Mouse (Mus musculus) liver, embryonic 11.5 days (tissue): ENCODE results near the gene Synrg. TPM values are rescaled to one million over a fixed set of nuclear protein-coding genes. Genes with fewer than 3 reads are reported as not detected.

ENCODE experiments used
- ATAC-seq: fragments of 200-750 bp; cut with Nextera tagmentation; replicated peaks from 2 replicates; pipeline ENCODE4 v1.8.0; 2017; ENCODE audit warnings: moderate number of reproducible peaks, mild to moderate bottlenecking, moderate TSS enrichment, moderate library complexity; ENCODE audit not compliant: low FRiP score
- DNase-seq: peaks from one replicate; pipeline ENCODE4 v3.0.0-alpha.2; 2017; ENCODE audit warnings: low spot score
- H3K27ac ChIP-seq: fragments of 300-500 bp; sonication (generic); 2 replicates; pipeline ENCODE4 v1.5.1; 2014; ENCODE audit warnings: mild to moderate bottlenecking, low read depth, low read length, control low read depth
- H3K27me3 ChIP-seq: fragments of 300-500 bp; sonication (generic); replicated peaks from 2 replicates; pipeline ENCODE4 v1.6.1; 2014; ENCODE audit warnings: low read length, mixed read lengths; ENCODE audit not compliant: control insufficient read depth, insufficient read depth
- H3K36me3 ChIP-seq: fragments of 300-500 bp; sonication (generic); 2 replicates; pipeline ENCODE4 v1.6.1; 2014; ENCODE audit warnings: mild to moderate bottlenecking, low read length, moderate library complexity, mixed read lengths; ENCODE audit not compliant: control insufficient read depth, insufficient read depth
- H3K4me1 ChIP-seq: fragments of 300-500 bp; sonication (generic); replicated peaks from 2 replicates; pipeline ENCODE4 v1.6.1; 2014; ENCODE audit warnings: low read length, mixed read lengths; ENCODE audit not compliant: control insufficient read depth, insufficient read depth
- H3K4me2 ChIP-seq: fragments of 300-500 bp; sonication (generic); 2 replicates; pipeline ENCODE4 v1.6.1; 2014; ENCODE audit warnings: mild to moderate bottlenecking, control low read depth, moderate library complexity
- H3K4me3 ChIP-seq: fragments of 300-500 bp; sonication (generic); 2 replicates; pipeline ENCODE4 v1.5.1; 2014; ENCODE audit warnings: low read depth, low read length, control low read depth
- H3K9ac ChIP-seq: fragments of 300-500 bp; sonication (generic); 2 replicates; pipeline ENCODE4 v1.6.1; 2014; ENCODE audit warnings: low read depth, low read length, control low read depth
- H3K9me3 ChIP-seq: fragments of 300-500 bp; sonication (generic); 2 replicates; pipeline ENCODE4 v1.6.1; 2016; ENCODE audit warnings: low read length, inconsistent platforms, mixed read lengths; ENCODE audit not compliant: control insufficient read depth
- WGBS: fragments of 180-500 bp; shearing (Covaris S2); extraction: QIAGEN DNeasy Blood & Tissue Kit; methylation state at CpG from one replicate; pipeline ENCODE4 v1.1.7; 2014; 5-methylcytosine and 5-hydroxymethylcytosine counted together
- polyA plus RNA-seq: library from polyadenylated mRNA; unstranded; fragments of >200 nt; fragmentation: Nextera tagmentation; extraction: Ambion mirVana; gene quantifications from 2 replicates; pipeline ENCODE4 v1.2.1, GENCODE M21; 2014

Synrg gene
- polyA plus RNA-seq, 1 experiment from 2014 or later: 9.0 TPM

DNA sequence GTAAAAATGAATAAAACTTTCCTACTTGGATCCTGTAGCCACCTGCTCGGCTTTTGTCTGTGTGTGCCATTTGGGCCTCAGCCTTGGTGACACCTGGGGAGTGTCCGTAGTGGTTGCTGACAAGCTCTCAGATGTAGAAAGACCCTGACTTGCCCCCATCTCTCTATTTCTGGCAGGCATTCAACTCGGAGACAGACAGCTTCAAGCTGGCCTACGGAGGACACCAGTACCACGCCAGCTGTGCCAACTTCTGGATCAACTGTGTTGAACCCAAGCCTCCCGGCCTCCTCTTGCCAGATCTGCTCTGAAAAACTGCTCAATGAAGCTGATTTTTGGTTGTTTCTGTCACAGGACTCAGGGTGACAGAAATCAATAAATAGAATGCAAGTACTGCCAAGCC is 76.4 kb downstream of the Synrg start:
- H3K9ac ChIP-seq: no peak overlapping the region
- ATAC-seq (no peak), DNase-seq (no peak)
- WGBS: 88% methylated on average over 6 of the region's 6 CpGs
- peaks cover 3% of the 10 kb centered on the region; the same call in 1 of the 2 replicates for H3K36me3 ChIP-seq
- no peak overlapping the region for H3K4me3 ChIP-seq
- H3K27me3 ChIP-seq: no peaks in the 10 kb centered on the region
- no peaks in the 10 kb centered on the region for H3K4me1 ChIP-seq
- H3K27ac ChIP-seq: no peak overlapping the region
- H3K4me2 ChIP-seq: no peak overlapping the region
- no peaks in the 10 kb centered on the region for H3K9me3 ChIP-seq

DNA sequence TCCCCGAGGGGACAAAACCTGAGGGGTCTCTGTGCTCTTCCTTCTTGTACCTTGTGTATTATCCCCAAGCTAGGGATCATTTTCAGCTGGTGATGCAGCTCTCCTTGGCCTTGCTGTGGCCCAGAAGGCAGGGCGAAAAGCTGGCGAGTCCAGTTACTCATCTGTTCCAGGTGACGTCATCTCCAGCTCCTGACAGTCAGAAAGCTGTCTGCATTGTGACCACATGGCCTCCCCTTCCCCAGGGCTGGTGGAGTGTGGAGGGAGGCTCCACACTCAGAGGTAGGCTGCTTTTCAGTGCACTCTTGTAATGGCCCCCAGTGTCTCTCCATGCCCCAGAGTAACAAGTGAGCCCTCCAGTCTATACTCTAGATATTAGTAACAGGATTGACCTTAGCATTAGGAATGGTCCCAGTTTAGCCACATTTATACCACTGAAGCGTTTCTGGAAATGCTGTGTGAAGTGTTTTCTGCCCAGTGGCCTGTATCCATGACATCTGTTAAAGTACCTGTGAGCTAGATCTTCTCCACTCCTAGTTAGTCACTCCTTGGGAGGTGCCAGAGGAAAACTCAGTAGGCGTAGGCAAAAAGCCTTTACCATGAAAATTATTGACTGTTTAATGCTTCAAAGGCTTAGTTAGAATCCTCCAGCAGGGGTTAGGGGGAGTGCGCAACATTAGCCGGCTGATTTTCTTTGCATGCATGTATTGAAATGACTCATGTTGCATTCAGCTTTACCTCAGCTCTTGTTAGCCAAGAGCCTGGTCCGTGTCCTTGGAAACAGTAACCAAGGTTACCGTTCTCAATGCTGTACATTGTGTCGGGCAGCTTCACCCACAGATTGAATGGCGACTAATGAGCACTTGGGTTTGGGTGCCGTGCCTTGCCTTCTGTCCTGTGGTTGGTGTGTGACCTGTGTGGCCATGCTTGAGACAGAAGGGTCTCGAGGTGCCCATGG is 78.9 kb downstream of the Synrg start:
- Histone ChIP-seq H3K4me1 (no peaks in the 10 kb centered on the region), H3K27ac (no peak overlapping the region), H3K36me3 (peaks cover 3% of the 10 kb centered on the region; the same call in 1 of the 2 replicates), H3K4me3 (no peak overlapping the region), H3K4me2 (no peak overlapping the region), H3K9me3 (no peaks in the 10 kb centered on the region), H3K9ac (no peak overlapping the region), H3K27me3 (no peaks in the 10 kb centered on the region)
- ATAC-seq (no peak), DNase-seq (no peak)
- 82% methylated on average over 14 of the region's 14 CpGs for WGBS

DNA sequence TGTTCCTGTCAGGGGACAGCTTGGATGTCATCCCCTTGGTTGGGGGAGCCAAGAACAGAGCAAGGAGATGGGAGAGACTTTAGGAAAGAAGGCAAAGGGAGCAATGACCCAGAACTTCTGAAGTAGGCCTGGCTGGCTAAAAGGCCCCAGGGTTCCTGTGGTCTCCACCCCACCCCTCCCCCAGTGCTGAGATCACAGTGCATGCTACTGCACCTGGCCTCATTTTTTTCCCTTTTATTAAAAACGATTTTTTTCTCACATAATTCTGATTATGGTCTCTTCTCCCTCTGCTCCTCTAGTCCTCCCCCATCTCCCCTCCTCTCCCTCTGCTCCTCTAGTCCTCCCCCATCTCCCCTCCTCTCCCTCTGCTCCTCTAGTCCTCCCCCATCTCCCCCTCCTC is 80.8 kb downstream of the Synrg start:
- Histone ChIP-seq H3K36me3 (peaks cover 3% of the 10 kb centered on the region; the same call in 1 of the 2 replicates), H3K4me1 (no peaks in the 10 kb centered on the region), H3K4me2 (no peak overlapping the region), H3K9ac (no peak overlapping the region), H3K27ac (no peak overlapping the region), H3K9me3 (no peaks in the 10 kb centered on the region), H3K4me3 (no peak overlapping the region), H3K27me3 (no peaks in the 10 kb centered on the region)
- 25% methylated on average over 1 of the region's 1 CpGs for WGBS
- ATAC-seq: no peak
- no peak for DNase-seq

DNA sequence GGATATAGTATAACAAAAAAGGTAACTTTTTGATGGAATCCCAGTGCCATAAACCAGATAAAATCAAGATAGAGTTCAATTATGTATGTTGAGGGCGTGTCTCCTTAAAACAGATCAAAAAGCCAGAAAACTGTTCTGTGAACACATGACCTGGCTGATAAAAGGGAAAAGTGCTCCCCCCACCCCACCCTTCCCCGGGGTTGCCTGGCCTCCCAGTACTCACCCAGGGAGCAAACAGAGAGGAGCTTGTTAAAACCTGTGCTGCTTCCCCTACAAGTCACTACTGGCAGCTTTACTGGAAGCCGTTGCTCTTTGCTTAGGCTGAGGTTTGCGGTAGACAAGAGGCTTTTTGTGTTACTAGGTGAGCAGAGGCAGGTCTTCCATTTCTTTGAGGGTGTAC is 83.0 kb downstream of the Synrg start:
- H3K27me3 ChIP-seq: no peaks in the 10 kb centered on the region
- H3K4me3 ChIP-seq: no peak overlapping the region
- DNase-seq (no peak), ATAC-seq (no peak)
- no peak overlapping the region for H3K9ac ChIP-seq
- no peaks in the 10 kb centered on the region for H3K9me3 ChIP-seq
- H3K4me2 ChIP-seq: no peak overlapping the region
- H3K36me3 ChIP-seq: no peaks in the 10 kb centered on the region
- H3K27ac ChIP-seq: no peak overlapping the region
- WGBS: 63% methylated on average over 4 of the region's 4 CpGs
- H3K4me1 ChIP-seq: no peaks in the 10 kb centered on the region

DNA sequence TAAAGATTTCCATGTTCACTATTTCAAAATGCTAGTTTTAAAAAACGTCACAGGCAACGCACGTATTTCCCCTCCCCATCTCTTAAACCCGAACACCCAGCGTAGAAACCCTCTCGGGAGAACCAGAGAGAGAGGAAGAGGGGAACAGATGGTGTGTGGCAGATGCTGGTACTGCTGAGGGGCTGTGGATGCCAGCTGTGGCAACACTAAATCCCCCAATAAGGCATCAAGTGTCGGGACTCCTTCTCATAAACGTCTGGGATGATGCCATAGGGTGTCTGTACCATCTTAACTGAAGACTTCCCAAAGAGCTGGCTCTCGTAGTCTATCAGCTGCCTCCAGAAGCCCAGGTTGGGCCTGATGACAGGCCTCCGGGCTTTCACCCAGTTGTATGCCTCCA is 84.2 kb downstream of the Synrg start:
- no peaks in the 10 kb centered on the region for H3K9me3 ChIP-seq
- no peaks in the 10 kb centered on the region for H3K36me3 ChIP-seq
- ATAC-seq (no peak), DNase-seq (no peak)
- 75% methylated on average over 10 of the region's 10 CpGs for WGBS
- no peak overlapping the region for H3K4me3 ChIP-seq
- H3K9ac ChIP-seq: no peak overlapping the region
- no peaks in the 10 kb centered on the region for H3K27me3 ChIP-seq
- no peaks in the 10 kb centered on the region for H3K4me1 ChIP-seq
- H3K4me2 ChIP-seq: no peak overlapping the region
- no peak overlapping the region for H3K27ac ChIP-seq

DNA sequence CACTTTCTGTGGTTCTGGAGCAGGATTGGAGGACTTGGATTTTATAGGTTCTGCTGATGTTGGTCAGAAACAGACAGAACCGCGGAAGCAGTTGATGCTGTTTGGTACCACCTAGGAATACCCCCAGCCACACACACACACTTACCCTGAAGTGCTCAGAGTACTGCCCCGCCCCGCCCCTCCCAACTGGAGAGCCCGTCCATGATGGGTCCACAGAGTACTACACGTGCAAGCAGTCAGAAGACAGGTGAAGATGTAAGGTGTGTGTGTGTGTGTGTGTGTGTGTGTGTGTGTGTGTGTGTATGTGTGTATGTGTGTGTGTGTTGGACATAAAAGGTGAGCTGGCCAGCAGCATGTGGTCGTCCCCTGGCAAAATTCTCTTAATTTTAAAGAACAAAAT is 88.8 kb downstream of the Synrg start:
- 80% methylated on average over 7 of the region's 7 CpGs for WGBS
- no peak for DNase-seq
- Histone ChIP-seq H3K27ac (no peak overlapping the region), H3K4me1 (no peaks in the 10 kb centered on the region), H3K9ac (no peak overlapping the region), H3K27me3 (no peaks in the 10 kb centered on the region), H3K9me3 (no peaks in the 10 kb centered on the region), H3K4me2 (no peak overlapping the region), H3K4me3 (no peak overlapping the region), H3K36me3 (no peaks in the 10 kb centered on the region)
- ATAC-seq: no peak

DNA sequence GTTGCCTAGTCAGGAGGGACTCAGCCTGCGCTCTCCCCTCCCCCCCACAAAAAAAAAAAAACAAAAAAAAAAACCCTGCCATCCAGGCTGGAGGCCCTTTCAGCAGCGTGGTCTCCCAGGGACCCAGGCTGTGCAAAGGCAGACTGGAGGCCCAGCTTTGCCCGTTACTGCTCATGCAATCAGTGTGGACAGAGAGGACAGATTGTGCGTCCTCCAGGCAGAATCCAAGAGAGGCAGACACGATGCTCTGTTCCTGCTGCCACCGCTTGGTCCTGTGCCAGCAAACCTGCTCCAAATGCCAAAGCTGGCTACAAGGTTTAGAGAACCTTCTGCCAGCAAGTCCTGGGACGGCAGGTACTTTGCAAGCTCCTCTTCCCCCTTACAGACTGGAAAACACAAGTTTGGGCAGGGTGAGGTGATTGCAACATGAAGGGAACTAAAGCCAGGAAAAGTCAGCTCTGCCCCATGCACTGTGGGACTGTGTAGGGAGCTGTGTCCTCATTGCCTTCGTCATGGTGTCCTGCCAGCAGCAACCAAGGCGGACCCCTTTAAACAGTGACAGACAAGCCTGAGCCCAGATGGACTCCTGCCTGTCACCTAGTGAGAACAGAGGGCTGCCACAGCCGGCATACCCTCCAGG is 89.4 kb downstream of the Synrg start:
- Histone ChIP-seq H3K27ac (no peak overlapping the region), H3K4me3 (no peak overlapping the region), H3K4me1 (no peaks in the 10 kb centered on the region), H3K27me3 (no peaks in the 10 kb centered on the region), H3K36me3 (no peaks in the 10 kb centered on the region), H3K9me3 (no peaks in the 10 kb centered on the region), H3K4me2 (no peak overlapping the region), H3K9ac (no peak overlapping the region)
- ATAC-seq (no peak), DNase-seq (no peak)
- WGBS: 78% methylated on average over 10 of the region's 10 CpGs

DNA sequence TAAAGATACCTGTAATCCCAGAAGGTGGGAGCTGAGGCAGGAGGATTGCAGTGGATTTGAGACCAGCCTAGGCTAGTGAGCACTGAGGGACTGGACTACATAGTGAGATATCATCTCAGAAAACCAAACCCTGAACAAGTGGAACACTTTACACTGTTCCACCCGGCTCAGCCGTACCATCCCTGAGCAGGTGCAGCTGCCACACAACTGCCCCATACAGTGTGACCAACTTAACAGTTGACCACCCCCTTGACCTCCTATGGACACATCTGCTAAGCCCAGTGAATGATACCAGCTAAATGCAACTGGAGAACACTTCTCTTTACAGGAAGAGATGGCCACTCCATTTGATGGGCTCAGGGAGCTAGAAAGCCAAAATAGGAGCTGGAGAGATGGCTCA is 93.2 kb downstream of the Synrg start:
- Histone ChIP-seq H3K4me2 (no peak overlapping the region), H3K36me3 (no peaks in the 10 kb centered on the region), H3K9ac (no peak overlapping the region), H3K27me3 (no peaks in the 10 kb centered on the region), H3K9me3 (no peaks in the 10 kb centered on the region), H3K27ac (no peak overlapping the region), H3K4me3 (no peak overlapping the region), H3K4me1 (no peaks in the 10 kb centered on the region)
- ATAC-seq (no peak), DNase-seq (no peak)
- 90% methylated on average over 2 of the region's 2 CpGs for WGBS
